Mouse (Mus musculus) limb, embryonic 13.5 days (tissue): ENCODE measurements at regions not wholly inside any gene's neighbourhood (a gene's known extent, or its start where the extent isn't known, plus 50 kb on each side); places are given as distances from the start of the nearest gene placed in this dataset.
A peak's percentile ranks its signal among the peaks of the same experiment; 100 is the strongest.

Experiments
- ATAC-seq: fragments of 200-750 bp; cut with Nextera tagmentation; 2 replicates; pipeline ENCODE4 v1.8.0; 2017; ENCODE audit warnings: low read depth, moderate number of reproducible peaks, moderate TSS enrichment; ENCODE audit not compliant: low FRiP score
- H3K27ac ChIP-seq: fragments of 300-500 bp; sonication (generic); 2 replicates; pipeline ENCODE4 v1.5.1; 2015; ENCODE audit warnings: inconsistent platforms, mild to moderate bottlenecking, moderate library complexity
- H3K27me3 ChIP-seq: fragments of 300-500 bp; sonication (generic); 2 replicates; pipeline ENCODE4 v1.6.1; 2015; ENCODE audit warnings: mild to moderate bottlenecking, inconsistent platforms
- H3K36me3 ChIP-seq: fragments of 300-500 bp; sonication (generic); 2 replicates; pipeline ENCODE4 v1.6.1; 2015; ENCODE audit warnings: inconsistent platforms, mild to moderate bottlenecking, moderate library complexity
- H3K4me1 ChIP-seq: fragments of 300-500 bp; sonication (generic); 2 replicates; pipeline ENCODE4 v1.6.1; 2015; ENCODE audit warnings: inconsistent platforms
- H3K4me2 ChIP-seq: fragments of 300-500 bp; sonication (generic); replicated peaks from 2 replicates; pipeline ENCODE4 v1.6.1; 2015; ENCODE audit warnings: inconsistent platforms, mild to moderate bottlenecking, moderate library complexity
- H3K4me3 ChIP-seq: fragments of 300-500 bp; sonication (generic); 2 replicates; pipeline ENCODE4 v1.5.1; 2015; ENCODE audit warnings: moderate library complexity, mild to moderate bottlenecking, inconsistent platforms
- H3K9ac ChIP-seq: fragments of 300-500 bp; sonication (generic); 2 replicates; pipeline ENCODE4 v1.6.1; 2015; ENCODE audit warnings: mild to moderate bottlenecking, inconsistent platforms
- H3K9me3 ChIP-seq: fragments of 300-500 bp; sonication (generic); 2 replicates; pipeline ENCODE4 v1.6.1; 2016; ENCODE audit warnings: inconsistent platforms
- WGBS: fragments of 180-500 bp; shearing (Covaris S2); methylation state at CpG from one replicate; pipeline ENCODE4 v1.1.7; 2015; 5-methylcytosine and 5-hydroxymethylcytosine counted together

DNA sequence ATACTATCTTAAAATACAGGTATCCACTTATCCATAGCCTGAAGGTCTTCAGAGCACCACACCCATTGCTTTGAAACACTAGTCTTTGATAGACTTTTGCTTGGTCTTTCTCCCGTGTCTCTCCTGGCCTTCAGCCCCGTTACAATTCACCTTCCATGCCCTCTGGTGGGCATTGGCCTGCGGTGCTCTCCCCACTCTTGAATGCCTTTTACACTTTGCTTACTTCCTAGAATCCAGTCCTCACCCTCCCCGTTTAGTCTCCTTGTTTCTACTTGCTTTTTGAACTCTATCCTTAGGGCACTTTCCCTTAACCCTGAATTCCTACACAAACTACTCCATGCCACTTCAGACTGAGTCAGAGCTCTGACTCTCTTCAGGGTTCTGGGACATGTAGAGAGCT, 156.6 kb downstream of the Barhl2 start:
- Histone ChIP-seq H3K4me2 (no peak overlapping the region), H3K36me3 (no peaks in the 10 kb centered on the region), H3K27ac (no peak overlapping the region), H3K9me3 (no peaks in the 10 kb centered on the region), H3K9ac (no peak overlapping the region), H3K4me3 (no peak overlapping the region), H3K4me1 (no peaks in the 10 kb centered on the region), H3K27me3 (no peaks in the 10 kb centered on the region)
- ATAC-seq = no peak
- 47% methylated on average over 4 of the region's 4 CpGs for WGBS

DNA sequence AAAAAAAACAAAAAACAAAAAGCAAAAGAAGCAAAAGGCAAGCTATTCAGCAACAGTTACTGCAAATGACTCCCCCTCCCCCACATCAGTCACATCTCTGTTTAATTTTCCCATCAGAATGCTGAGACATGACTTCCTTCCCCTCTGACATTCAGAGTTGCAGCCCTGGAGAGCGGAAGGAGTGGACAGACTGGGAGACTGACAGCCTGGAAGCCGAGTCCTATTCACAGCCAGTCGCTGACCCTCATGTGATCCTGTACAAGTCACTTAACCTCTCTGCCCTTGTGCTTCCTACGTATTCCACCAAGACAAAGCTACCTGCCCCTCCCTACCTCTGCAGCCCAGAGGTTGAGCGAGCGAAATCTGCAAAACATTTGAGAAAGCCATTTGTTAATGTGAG, 161.2 kb downstream of the Barhl2 start:
- WGBS = 41% methylated on average over 6 of the region's 6 CpGs

DNA sequence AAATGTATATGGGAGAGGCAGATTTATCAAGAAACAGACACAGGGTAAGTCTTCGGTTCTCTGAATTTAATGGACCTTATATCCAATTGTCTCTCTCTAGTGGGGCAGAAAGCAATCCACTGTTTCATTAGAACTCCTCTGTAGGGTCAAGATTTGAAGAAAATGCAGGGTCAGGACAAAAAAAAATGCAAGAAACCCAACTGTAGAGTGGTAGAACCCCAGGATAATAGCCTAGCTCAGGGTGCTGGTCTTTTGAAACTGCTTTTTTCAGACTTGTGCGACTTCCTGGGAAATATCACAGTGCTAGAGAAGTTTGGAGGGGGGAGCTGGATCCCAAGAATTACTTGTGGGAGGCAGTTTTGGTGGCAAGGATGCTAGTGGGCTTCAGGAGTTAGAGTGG, 162.0 kb downstream of the Barhl2 start:
- Histone ChIP-seq H3K27me3 (peaks cover 9% of the 10 kb centered on the region; the same call in 1 of the 2 replicates), H3K4me1 (peaks cover 12% of the 10 kb centered on the region), H3K36me3 (no peaks in the 10 kb centered on the region), H3K27ac (no peak overlapping the region), H3K9me3 (no peaks in the 10 kb centered on the region), H3K4me2 (no peak overlapping the region), H3K4me3 (no peak overlapping the region), H3K9ac (no peak overlapping the region)
- no peak for ATAC-seq
- 77% methylated on average over 2 of the region's 2 CpGs for WGBS

More for the DNA sequence above, 161.2 kb downstream of the Barhl2 start:
- H3K27ac ChIP-seq = no peak overlapping the region
- no peaks in the 10 kb centered on the region for H3K9me3 ChIP-seq
- H3K9ac ChIP-seq = no peak overlapping the region
- no peak for ATAC-seq
- H3K4me2 ChIP-seq = no peak overlapping the region
- peaks cover 12% of the 10 kb centered on the region for H3K4me1 ChIP-seq
- peaks cover 9% of the 10 kb centered on the region; the same call in 1 of the 2 replicates for H3K27me3 ChIP-seq
- no peak overlapping the region for H3K4me3 ChIP-seq
- H3K36me3 ChIP-seq = no peaks in the 10 kb centered on the region

DNA sequence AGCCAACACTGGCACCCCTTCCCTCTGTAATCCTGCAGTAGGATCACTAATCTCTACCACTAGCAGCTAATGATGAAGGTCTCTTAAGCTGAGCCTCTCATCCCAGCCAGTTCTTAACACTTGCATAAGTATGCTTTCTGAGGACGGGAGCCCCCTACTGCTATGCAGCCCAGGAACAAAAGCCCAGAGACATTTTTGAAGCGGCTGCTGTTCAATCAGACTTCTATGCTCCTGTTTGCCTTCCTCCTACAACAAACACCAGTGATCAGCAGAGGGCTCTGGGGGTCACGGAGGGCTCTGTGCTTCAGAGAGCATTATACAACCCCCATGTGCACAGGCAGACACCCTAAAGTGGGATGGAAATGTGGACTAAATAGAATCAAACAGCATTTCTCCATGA, 162.4 kb downstream of the Barhl2 start:
- Histone ChIP-seq H3K4me2 (no peak overlapping the region), H3K4me1 (peaks cover 12% of the 10 kb centered on the region), H3K36me3 (no peaks in the 10 kb centered on the region), H3K4me3 (no peak overlapping the region), H3K27me3 (peaks cover 9% of the 10 kb centered on the region; the same call in 1 of the 2 replicates), H3K27ac (no peak overlapping the region), H3K9ac (no peak overlapping the region), H3K9me3 (no peaks in the 10 kb centered on the region)
- 23% methylated on average over 3 of the region's 3 CpGs for WGBS
- ATAC-seq = no peak

DNA sequence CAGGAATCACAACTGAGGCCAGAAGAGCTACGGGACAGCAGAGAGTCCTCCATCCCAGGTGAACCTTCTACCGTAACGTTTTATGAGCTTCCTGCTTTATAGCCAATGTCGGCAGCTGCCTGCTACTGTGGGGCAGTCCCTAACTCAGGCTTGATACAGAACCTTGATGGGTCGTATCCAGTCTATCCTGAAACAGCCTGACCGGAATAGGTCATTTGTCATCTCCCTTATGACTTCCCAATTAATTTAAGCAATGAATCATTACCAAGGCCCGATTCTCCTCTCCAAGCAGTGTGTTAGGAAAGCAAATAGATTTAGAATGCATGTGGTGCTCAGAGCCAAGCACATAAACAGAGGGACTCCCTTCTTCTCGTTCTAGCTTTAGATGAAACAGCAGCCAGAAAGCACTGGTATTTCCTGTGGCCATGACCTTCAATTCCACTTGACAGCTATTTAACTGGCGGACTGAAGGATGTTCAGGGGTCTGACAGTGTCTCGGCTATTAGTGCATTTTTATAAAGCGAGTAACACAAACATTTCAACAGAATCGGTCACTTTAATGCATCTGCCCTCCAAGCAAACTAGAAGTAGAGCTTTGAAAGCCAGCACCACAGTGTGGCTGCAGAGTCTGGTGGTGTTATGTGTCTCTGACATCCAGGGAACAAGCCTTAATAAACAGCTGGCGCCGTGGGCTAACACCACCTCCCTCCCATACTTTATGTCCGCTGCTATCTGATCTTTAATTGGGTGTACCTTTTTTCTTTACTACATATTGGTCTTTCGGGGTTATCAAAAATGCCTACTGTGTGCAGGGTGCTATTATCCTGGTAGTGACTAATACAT, 165.4 kb downstream of the Barhl2 start:
- no peak overlapping the region for H3K9ac ChIP-seq
- ATAC-seq = no peak
- peaks cover 12% of the 10 kb centered on the region for H3K4me1 ChIP-seq
- H3K36me3 ChIP-seq = no peaks in the 10 kb centered on the region
- no peak overlapping the region for H3K4me3 ChIP-seq
- WGBS = 36% methylated on average over 16 of the region's 16 CpGs
- no peak overlapping the region for H3K27ac ChIP-seq
- peaks cover 9% of the 10 kb centered on the region; the same call in 1 of the 2 replicates for H3K27me3 ChIP-seq
- peak overlapping the region; percentile 38 for H3K4me2 ChIP-seq
- no peaks in the 10 kb centered on the region for H3K9me3 ChIP-seq

DNA sequence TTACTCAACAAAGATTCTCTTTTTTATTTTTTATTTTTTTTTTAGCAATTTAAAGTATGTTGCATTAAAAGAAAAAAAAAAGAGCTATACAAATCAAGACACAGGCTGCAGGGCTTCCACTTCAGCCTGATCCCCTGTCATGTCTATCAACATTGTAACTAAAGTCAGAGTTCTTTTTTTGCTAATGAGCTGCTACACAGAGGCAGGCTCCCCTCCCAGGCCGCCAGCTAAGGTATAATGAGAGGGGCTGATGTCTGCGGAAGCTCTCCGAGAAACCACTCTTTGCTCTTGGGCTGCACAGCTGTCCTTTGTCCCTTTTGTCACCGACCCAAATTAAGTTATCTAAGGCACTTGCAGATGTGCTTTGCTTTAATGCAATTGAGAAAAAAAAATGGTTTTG, 172.8 kb downstream of the Barhl2 start:
- no peak for ATAC-seq
- H3K4me2 ChIP-seq = no peak overlapping the region
- no peak overlapping the region for H3K27ac ChIP-seq
- no peak overlapping the region for H3K9ac ChIP-seq
- H3K4me3 ChIP-seq = no peak overlapping the region
- WGBS = 10% methylated on average over 4 of the region's 4 CpGs
- H3K9me3 ChIP-seq = no peaks in the 10 kb centered on the region
- no peaks in the 10 kb centered on the region for H3K27me3 ChIP-seq
- H3K4me1 ChIP-seq = peaks cover 8% of the 10 kb centered on the region
- H3K36me3 ChIP-seq = no peaks in the 10 kb centered on the region

DNA sequence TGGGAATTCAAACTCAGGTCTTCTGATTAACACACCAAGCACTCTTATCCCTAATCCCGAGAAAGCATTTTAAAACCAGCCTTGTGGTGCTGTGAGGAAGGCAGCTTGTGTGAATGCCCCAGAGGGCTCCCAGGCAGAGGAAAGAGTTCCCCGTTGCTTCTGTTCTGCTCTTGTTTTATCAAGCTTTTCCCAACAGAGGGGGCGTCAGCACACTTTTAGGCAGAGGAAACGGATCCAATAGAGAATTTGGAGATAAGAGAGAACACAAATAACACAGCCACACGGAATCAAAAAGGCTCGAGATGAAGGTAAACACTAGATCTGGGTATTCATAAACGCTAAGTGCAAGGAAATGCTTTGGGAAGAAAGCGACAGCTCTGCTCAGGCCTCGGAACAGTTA, 173.2 kb downstream of the Barhl2 start:
- WGBS = 33% methylated on average over 9 of the region's 9 CpGs
- Histone ChIP-seq H3K4me1 (peaks cover 8% of the 10 kb centered on the region), H3K27me3 (no peaks in the 10 kb centered on the region), H3K9ac (no peak overlapping the region), H3K4me3 (no peak overlapping the region), H3K4me2 (no peak overlapping the region), H3K36me3 (no peaks in the 10 kb centered on the region), H3K27ac (no peak overlapping the region), H3K9me3 (peaks cover 2% of the 10 kb centered on the region; the same call in 1 of the 2 replicates)
- no peak for ATAC-seq

DNA sequence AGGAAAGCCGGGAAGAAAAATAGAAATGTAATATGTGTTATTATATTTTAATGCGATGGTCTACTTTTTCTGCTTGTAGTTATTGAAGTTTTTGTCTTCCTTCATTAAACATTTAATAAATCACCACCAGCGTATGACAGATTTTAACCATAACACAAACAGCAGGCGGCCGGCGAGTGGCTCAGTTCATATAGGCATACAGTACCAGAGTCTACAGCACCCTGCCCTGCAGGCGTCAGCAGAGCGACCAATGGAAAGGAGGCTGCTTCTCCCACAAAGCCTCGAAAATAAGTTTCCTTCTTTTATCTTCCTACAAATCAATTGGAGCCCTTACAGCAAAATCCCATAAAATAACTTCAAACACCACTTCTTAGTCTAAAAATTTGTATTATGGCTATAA, 175.3 kb downstream of the Barhl2 start:
- Histone ChIP-seq H3K36me3 (no peaks in the 10 kb centered on the region), H3K9me3 (peaks cover 4% of the 10 kb centered on the region; the same call in 1 of the 2 replicates), H3K4me2 (no peak overlapping the region), H3K27ac (no peak overlapping the region), H3K9ac (no peak overlapping the region), H3K4me3 (no peak overlapping the region), H3K4me1 (peaks cover 8% of the 10 kb centered on the region), H3K27me3 (no peaks in the 10 kb centered on the region)
- no peak for ATAC-seq
- 63% methylated on average over 9 of the region's 9 CpGs for WGBS

DNA sequence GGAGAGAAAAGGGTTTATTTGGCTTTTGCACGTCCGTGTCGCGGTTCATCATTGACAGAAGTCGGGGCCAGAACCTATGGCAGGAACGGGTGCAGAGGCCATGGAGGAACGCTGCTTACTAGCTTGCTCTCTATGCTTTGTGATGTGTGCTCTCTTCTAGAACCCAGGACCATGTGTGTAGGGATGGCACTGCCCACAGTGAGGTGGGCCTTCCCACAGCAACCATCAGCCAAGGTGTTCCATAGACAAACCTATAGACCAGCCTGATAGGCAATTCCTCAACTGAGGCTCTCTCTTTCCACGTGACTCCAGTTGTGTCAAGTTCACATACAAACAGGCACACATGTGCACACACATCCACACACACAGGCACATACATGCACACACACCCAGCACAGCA, 180.2 kb downstream of the Barhl2 start:
- 86% methylated on average over 8 of the region's 8 CpGs for WGBS
- H3K4me3 ChIP-seq = no peak overlapping the region
- no peak overlapping the region for H3K27ac ChIP-seq
- H3K4me1 ChIP-seq = no peaks in the 10 kb centered on the region
- H3K9ac ChIP-seq = no peak overlapping the region
- no peaks in the 10 kb centered on the region for H3K36me3 ChIP-seq
- ATAC-seq = no peak
- H3K9me3 ChIP-seq = peaks cover 4% of the 10 kb centered on the region; the same call in 1 of the 2 replicates
- no peaks in the 10 kb centered on the region for H3K27me3 ChIP-seq
- no peak overlapping the region for H3K4me2 ChIP-seq

DNA sequence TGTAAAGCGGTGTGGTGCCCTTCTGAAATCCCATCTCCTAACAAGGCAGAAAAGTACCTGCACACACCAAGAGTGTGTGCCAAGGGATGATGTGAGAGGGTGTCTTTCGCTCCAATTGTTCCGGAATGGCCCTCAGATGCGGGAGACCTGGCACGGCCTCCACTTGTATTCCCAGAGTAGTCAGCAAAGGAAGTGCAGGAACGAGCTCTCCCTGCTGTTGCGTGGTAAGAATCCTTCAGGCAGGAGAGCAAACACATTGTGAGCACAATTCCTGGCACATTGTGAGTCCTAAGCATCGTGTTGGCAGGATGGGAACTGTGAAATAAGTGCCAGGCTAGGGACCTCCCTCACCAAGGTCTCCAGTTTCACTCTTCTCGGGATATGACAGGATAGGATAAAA, 180.7 kb downstream of the Barhl2 start:
- 79% methylated on average over 9 of the region's 9 CpGs for WGBS

DNA sequence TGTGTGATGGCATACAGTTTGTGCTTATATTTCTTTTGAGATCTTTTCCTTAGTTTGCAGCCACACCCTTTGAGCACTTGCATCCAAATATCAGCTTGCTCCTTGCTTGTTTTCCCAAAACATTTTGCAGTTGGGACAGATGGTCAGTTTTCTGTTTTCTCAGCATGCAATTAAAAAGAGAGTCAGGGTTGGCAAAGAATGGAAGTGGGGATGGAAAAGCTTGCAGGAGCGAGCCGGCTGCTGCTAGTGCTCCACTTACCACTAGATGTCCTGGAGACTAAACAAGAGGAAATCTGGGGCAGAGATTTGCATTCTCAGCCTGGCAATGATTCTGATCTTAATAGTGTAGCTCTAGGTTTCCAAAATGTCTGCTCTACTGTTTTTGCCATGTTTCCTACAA, 181.8 kb downstream of the Barhl2 start:
- H3K4me2 ChIP-seq = no peak overlapping the region
- no peaks in the 10 kb centered on the region for H3K4me1 ChIP-seq
- H3K9me3 ChIP-seq = peaks cover 4% of the 10 kb centered on the region; the same call in 1 of the 2 replicates
- no peaks in the 10 kb centered on the region for H3K36me3 ChIP-seq
- ATAC-seq = no peak
- no peak overlapping the region for H3K4me3 ChIP-seq
- no peak overlapping the region for H3K9ac ChIP-seq
- 13% methylated on average over 2 of the region's 2 CpGs for WGBS
- H3K27me3 ChIP-seq = no peaks in the 10 kb centered on the region
- H3K27ac ChIP-seq = no peak overlapping the region

More for the DNA sequence above, 180.7 kb downstream of the Barhl2 start:
- Histone ChIP-seq H3K27ac (no peak overlapping the region), H3K9ac (no peak overlapping the region), H3K4me2 (no peak overlapping the region), H3K9me3 (peaks cover 4% of the 10 kb centered on the region; the same call in 1 of the 2 replicates), H3K4me3 (no peak overlapping the region), H3K27me3 (no peaks in the 10 kb centered on the region), H3K36me3 (no peaks in the 10 kb centered on the region), H3K4me1 (no peaks in the 10 kb centered on the region)
- ATAC-seq = no peak

DNA sequence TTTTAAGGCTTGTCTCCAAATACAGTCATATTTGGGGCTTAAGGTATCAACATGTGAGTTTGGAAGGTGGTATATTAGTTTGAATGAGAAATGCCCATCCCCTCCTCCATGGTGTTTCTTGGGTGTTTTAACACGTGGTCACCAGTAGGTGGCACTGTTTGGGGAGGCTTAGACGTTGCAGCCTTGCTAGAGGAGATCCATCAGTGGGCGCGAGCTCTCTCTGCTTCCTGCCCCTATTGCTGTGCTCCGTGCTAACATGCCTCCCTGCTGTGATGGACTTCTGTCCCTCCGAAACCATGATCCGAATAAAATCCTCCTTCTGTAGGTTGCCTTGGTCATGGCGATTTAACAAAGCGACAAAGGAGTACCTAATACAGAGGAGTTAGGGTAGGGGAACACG, 183.3 kb downstream of the Barhl2 start:
- Histone ChIP-seq H3K4me3 (no peak overlapping the region), H3K27ac (no peak overlapping the region), H3K9me3 (0 out of 2 replicates have a peak, but pooled peaks cover 1% of the 10 kb centered on the region), H3K36me3 (no peaks in the 10 kb centered on the region), H3K27me3 (no peaks in the 10 kb centered on the region), H3K4me1 (no peaks in the 10 kb centered on the region), H3K9ac (no peak overlapping the region), H3K4me2 (no peak overlapping the region)
- 41% methylated on average over 10 of the region's 10 CpGs for WGBS
- ATAC-seq = no peak

DNA sequence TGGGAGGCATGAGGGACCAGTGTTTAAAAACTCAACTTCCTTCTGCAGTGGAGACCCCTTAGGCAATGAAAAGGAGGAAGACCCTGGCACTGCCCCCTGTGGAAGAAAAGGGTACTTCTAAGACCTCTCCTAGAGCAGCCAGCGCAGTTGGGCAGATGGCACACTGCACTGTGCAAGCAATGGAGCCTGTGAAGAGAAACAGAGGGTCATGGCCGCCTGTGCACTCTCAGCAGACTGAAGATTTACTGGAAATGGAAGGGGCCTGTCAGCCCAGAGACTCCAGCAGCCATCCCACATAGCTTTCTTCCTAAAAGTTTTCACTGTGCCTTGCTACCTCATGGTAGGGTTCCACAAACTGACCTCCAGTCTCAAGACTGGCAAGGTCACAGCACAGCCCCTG, 193.4 kb downstream of the Barhl2 start:
- Histone ChIP-seq H3K27ac (no peak overlapping the region), H3K4me3 (no peak overlapping the region), H3K36me3 (no peaks in the 10 kb centered on the region), H3K4me1 (peaks cover 5% of the 10 kb centered on the region; the same call in 1 of the 2 replicates), H3K4me2 (no peak overlapping the region), H3K27me3 (no peaks in the 10 kb centered on the region), H3K9ac (no peak overlapping the region), H3K9me3 (no peaks in the 10 kb centered on the region)
- WGBS = 68% methylated on average over 2 of the region's 2 CpGs
- no peak for ATAC-seq
